ENCODE assay signal across 8 mouse cellular contexts in genomic region chr2:117119291-117120245, GRCm38 (mm10). TPM values are rescaled to one million over a fixed set of nuclear protein-coding genes. Genes with fewer than 3 reads are reported as not detected.
DNase-seq lines count a peak whose midpoint lies in the region; TF ChIP-seq lines count a peak whose summit lies in the region.

No protein-coding gene starts in this region.

- H3K4me1 ChIP-seq in cerebellum, adult 2 months (ENCODE audit: control insufficient read depth, insufficient read depth, low read length): no peaks in the 10 kb centered on the region; the same call in 1 of the 2 replicates
- no peaks in the 10 kb centered on the region for H3K4me1 ChIP-seq in lung, adult 2 months (ENCODE audit: control insufficient read depth, insufficient read depth, low read length)

- 16% methylated on average over 30 of the region's 30 CpGs for WGBS in cerebellum, adult 2 months
- WGBS in lung, adult 2 months: 10% methylated on average over 30 of the region's 30 CpGs

- peak; percentile 49 for DNase-seq in MEL-GATA-1-ER (ENCODE audit: extremely low read depth, low read depth)
- peak; percentile 92 for DNase-seq in cerebellum, adult 2 months
- peak; percentile 79 for DNase-seq in forelimb bud, embryonic 11.5 days (ENCODE audit: low read depth, low spot score)
- DNase-seq in heart, postnatal 36 days: peak; percentile 71 to 85
- peak; percentile 84 for DNase-seq in layer of hippocampus, adult 8-10 months (ENCODE audit: low spot score in 2 of 2)
- peak; percentile 71 for DNase-seq in lung, adult 2 months
- DNase-seq in ovary, adult 18-20 months (ENCODE audit: low spot score): peak; percentile 62
- DNase-seq in thymus, postnatal 10 days (ENCODE audit: low spot score in 2 of 2): peak; percentile 28 to 57

- peak overlapping the region; percentile 78 for H3K4me3 ChIP-seq in cerebellum, adult 2 months (replicated peaks; ENCODE audit: insufficient read depth, low read depth, low read length)
- peak overlapping the region; percentile 81 for H3K4me3 ChIP-seq in lung, adult 2 months (replicated peaks; ENCODE audit: extremely low read depth, low read depth, low read length)

- intact Hi-C loops in heart, postnatal 36 days (cut with DNase I): loop anchor here (2.0 to 5.0 kb wide), 4 partner anchors 101 to 219 kb away; partner anchors contain the start of gene Fam98b

- TF ChIP-seq CTCF in cerebellum, adult 2 months (IDR thresholded peaks at IDR 0.05; ENCODE audit: borderline replicate concordance, insufficient read depth, low read depth, low read length): no peak
- no peak for TF ChIP-seq CTCF in lung, adult 2 months (IDR thresholded peaks at IDR 0.05; ENCODE audit: insufficient read depth, low read length)

- H3K27me3 ChIP-seq in cerebellum, adult 2 months (ENCODE audit: control insufficient read depth, insufficient read depth, low read length): no peaks in the 10 kb centered on the region

- TF ChIP-seq POLR2A in cerebellum, adult 2 months (IDR thresholded peaks at IDR 0.05; ENCODE audit: borderline replicate concordance, insufficient read depth, low read length): peak; percentile 19; the same call in 1 of the 2 replicates
- TF ChIP-seq POLR2A in lung, adult 2 months (IDR thresholded peaks at IDR 0.05; ENCODE audit: borderline replicate concordance, extremely low read depth, low read depth, low read length): peak; percentile 72; the same call in 1 of the 2 replicates

- H3K27ac ChIP-seq in cerebellum, adult 2 months (ENCODE audit: insufficient read depth, low read length): peak overlapping the region; percentile 91

RNA-seq across cellular contexts. Expression of gene Spred1, which starts 1.6 kb away (rescaled TPM):
- 32.1 and 33.9 TPM in 2 replicates for polyA plus RNA-seq in cerebellum, adult 2 months (2012; rRNA removed)
- 10 to 100 TPM; 15.7 to 16.6 TPM for total RNA-seq in heart, postnatal 36 days (2021)
- total RNA-seq in layer of hippocampus, adult 8-10 months (2022): 100 to 1,000 TPM in 2 of 4 experiments, 10 to 100 TPM in 2; 79.4 to 115 (median 97.4) TPM
- 7.4 and 8.4 TPM in 2 replicates for polyA plus RNA-seq in lung, adult 2 months (2012; rRNA removed)

Comparison
In these comparisons a context has a peak if more than half of its experiments do, and no peak if none do; other contexts are left out.
1. Peak in every context shown above with its lines: DNase-seq, H3K4me3 ChIP-seq and H3K27ac ChIP-seq.
2. RNA of gene Spred1, which starts 1.6 kb away (total RNA-seq): 79.4 to 115 TPM in layer of hippocampus, adult 8-10 months; 15.7 to 16.6 TPM in heart, postnatal 36 days; every median in the first group is over 4 times any median in the second.